Mouse (Mus musculus) thymus, postnatal 36 days (tissue): Measurements from ENCODE around the gene Dennd4a.
A peak's percentile ranks its signal among the peaks of the same experiment; 100 is the strongest.

Experiments
- DNase-seq, 2 experiments: peaks; one replicate each; pipeline ENCODE4 v3.0.0; 2022; ENCODE audit warnings: mixed read lengths in 2 of 2

Gene Dennd4a

GRCm38 (mm10) chr9:64790673-64791660, 20.2 kb upstream of the Dennd4a start:
- DNase-seq: no peak

GRCm38 (mm10) chr9:64791676-64792075, 19.5 kb upstream of the Dennd4a start:
- no peak for DNase-seq

GRCm38 (mm10) chr9:64792379-64793274, 18.5 kb upstream of the Dennd4a start:
- DNase-seq: no peak

GRCm38 (mm10) chr9:64793275-64793590, 17.9 kb upstream of the Dennd4a start:
- DNase-seq: no peak

- DNase-seq: no peak
Observed at GRCm38 (mm10) chr9:64793794-64794193, 17.3 kb upstream of the Dennd4a start.

- no peak for DNase-seq
Observed at GRCm38 (mm10) chr9:64794448-64795420, 16.4 kb upstream of the Dennd4a start.

GRCm38 (mm10) chr9:64795846-64796615, 15.1 kb upstream of the Dennd4a start:
- no peak for DNase-seq

- peak; percentile 6 to 27 for DNase-seq
Observed at GRCm38 (mm10) chr9:64797392-64797791, 13.7 kb upstream of the Dennd4a start.

- DNase-seq: no peak
Observed at GRCm38 (mm10) chr9:64798099-64798498, 13.0 kb upstream of the Dennd4a start.

GRCm38 (mm10) chr9:64798859-64799258, 12.3 kb upstream of the Dennd4a start:
- no peak for DNase-seq

GRCm38 (mm10) chr9:64799504-64799903, 11.6 kb upstream of the Dennd4a start:
- no peak for DNase-seq

GRCm38 (mm10) chr9:64802561-64802960, 8.6 kb upstream of the Dennd4a start:
- DNase-seq: no peak

- no peak for DNase-seq
Observed at GRCm38 (mm10) chr9:64803373-64804214, 7.5 kb upstream of the Dennd4a start.

- no peak for DNase-seq
Observed at GRCm38 (mm10) chr9:64805875-64806274, 5.3 kb upstream of the Dennd4a start.

GRCm38 (mm10) chr9:64806335-64807060, 4.6 kb upstream of the Dennd4a start:
- no peak for DNase-seq

- no peak for DNase-seq
Observed at GRCm38 (mm10) chr9:64807061-64807808, 3.9 kb upstream of the Dennd4a start.

- DNase-seq: no peak
Observed at GRCm38 (mm10) chr9:64809851-64810250, 1.3 kb upstream of the Dennd4a start.

- no peak for DNase-seq
Observed at GRCm38 (mm10) chr9:64811538-64812474, 666 bp downstream of the Dennd4a start.
